Mouse (Mus musculus): ENCODE data around the gene Spaca4. TPM values are rescaled to one million over a fixed set of nuclear protein-coding genes. Genes with fewer than 3 reads are reported as not detected.

Gene Spaca4
- total and polyA plus RNA-seq, 3 experiments = not detected

- Histone ChIP-seq H3K36me3 (ENCODE audit: control insufficient read depth, insufficient read depth, low read length) (no peaks in the 10 kb centered on the region), H3K79me2 (replicated peaks; ENCODE audit: control insufficient read depth, insufficient read depth, low read length) (no peaks in the 10 kb centered on the region), H3K4me3 (no peak overlapping the region), H3K27me3 (ENCODE audit: control insufficient read depth, insufficient read depth, low read length) (no peaks in the 10 kb centered on the region), H3K4me1 (ENCODE audit: control insufficient read depth, insufficient read depth, low read length) (no peaks in the 10 kb centered on the region), H3K27ac (no peak overlapping the region), H3K9ac (ENCODE audit: low read depth, low read length) (no peak overlapping the region)
- no peak for TF ChIP-seq CTCF (IDR thresholded peaks at IDR 0.05)
- TF ChIP-seq POLR2A (IDR thresholded peaks at IDR 0.05; ENCODE audit: insufficient read depth, low read depth, low read length) = no peak
- TF ChIP-seq EP300 (IDR thresholded peaks at IDR 0.05; ENCODE audit: insufficient read depth, low read depth, low read length) = no peak
- no peak for DNase-seq
- WGBS = 37% methylated on average over 8 of the region's 8 CpGs
- intact Hi-C loops (cut with DNase I) = no loop called here
These were observed 40.4 kb upstream of the Spaca4 start for GRCm38 (mm10) chr7:45765995-45766394.

- peaks cover 9% of the 10 kb centered on the region for H3K27me3 ChIP-seq (ENCODE audit: control insufficient read depth, insufficient read depth, low read length)
- no peak for TF ChIP-seq EP300 (IDR thresholded peaks at IDR 0.05; ENCODE audit: insufficient read depth, low read depth, low read length)
- TF ChIP-seq POLR2A (IDR thresholded peaks at IDR 0.05; ENCODE audit: insufficient read depth, low read depth, low read length) = no peak
- no peak for TF ChIP-seq CTCF (IDR thresholded peaks at IDR 0.05)
- no peak overlapping the region for H3K27ac ChIP-seq
- WGBS = 58% methylated on average over 5 of the region's 5 CpGs
- no peaks in the 10 kb centered on the region for H3K79me2 ChIP-seq (replicated peaks; ENCODE audit: control insufficient read depth, insufficient read depth, low read length)
- no peak for DNase-seq
- H3K9ac ChIP-seq (ENCODE audit: low read depth, low read length) = no peak overlapping the region
- H3K36me3 ChIP-seq (ENCODE audit: control insufficient read depth, insufficient read depth, low read length) = no peaks in the 10 kb centered on the region
- intact Hi-C loops (cut with DNase I) = no loop called here
- no peak overlapping the region for H3K4me3 ChIP-seq
- H3K4me1 ChIP-seq (ENCODE audit: control insufficient read depth, insufficient read depth, low read length) = no peaks in the 10 kb centered on the region; the same call in 1 of the 2 replicates
These were observed 34.5 kb upstream of the Spaca4 start for GRCm38 (mm10) chr7:45760151-45760550.

GRCm38 (mm10) chr7:45759400-45759799 lies 33.8 kb upstream of the Spaca4 start:
- no peak overlapping the region for H3K9ac ChIP-seq (ENCODE audit: low read depth, low read length)
- WGBS = 14% methylated on average over 27 of the region's 27 CpGs
- intact Hi-C loops (cut with DNase I) = no loop called here
- TF ChIP-seq POLR2A (IDR thresholded peaks at IDR 0.05; ENCODE audit: insufficient read depth, low read depth, low read length) (no peak), EP300 (IDR thresholded peaks at IDR 0.05; ENCODE audit: insufficient read depth, low read depth, low read length) (no peak), CTCF (IDR thresholded peaks at IDR 0.05) (no peak)
- no peak overlapping the region for H3K27ac ChIP-seq
- no peaks in the 10 kb centered on the region for H3K36me3 ChIP-seq (ENCODE audit: control insufficient read depth, insufficient read depth, low read length)
- H3K4me1 ChIP-seq (ENCODE audit: control insufficient read depth, insufficient read depth, low read length) = no peaks in the 10 kb centered on the region; the same call in 1 of the 2 replicates
- peaks cover 9% of the 10 kb centered on the region for H3K27me3 ChIP-seq (ENCODE audit: control insufficient read depth, insufficient read depth, low read length)
- H3K4me3 ChIP-seq = no peak overlapping the region
- DNase-seq = no peak
- H3K79me2 ChIP-seq (replicated peaks; ENCODE audit: control insufficient read depth, insufficient read depth, low read length) = no peaks in the 10 kb centered on the region

GRCm38 (mm10) chr7:45755703-45756102 lies 30.1 kb upstream of the Spaca4 start:
- TF ChIP-seq EP300 (IDR thresholded peaks at IDR 0.05; ENCODE audit: insufficient read depth, low read depth, low read length) (no peak), CTCF (IDR thresholded peaks at IDR 0.05) (no peak), POLR2A (IDR thresholded peaks at IDR 0.05; ENCODE audit: insufficient read depth, low read depth, low read length) (no peak)
- no peaks in the 10 kb centered on the region for H3K36me3 ChIP-seq (ENCODE audit: control insufficient read depth, insufficient read depth, low read length)
- no peaks in the 10 kb centered on the region for H3K79me2 ChIP-seq (replicated peaks; ENCODE audit: control insufficient read depth, insufficient read depth, low read length)
- no peak overlapping the region for H3K9ac ChIP-seq (ENCODE audit: low read depth, low read length)
- intact Hi-C loops (cut with DNase I) = no loop called here
- 62% methylated on average over 6 of the region's 6 CpGs for whole genome bisulfite sequencing
- H3K4me3 ChIP-seq = no peak overlapping the region
- H3K27me3 ChIP-seq (ENCODE audit: control insufficient read depth, insufficient read depth, low read length) = peaks cover 6% of the 10 kb centered on the region
- H3K4me1 ChIP-seq (ENCODE audit: control insufficient read depth, insufficient read depth, low read length) = no peaks in the 10 kb centered on the region; the same call in 1 of the 2 replicates
- no peak for DNase-seq
- no peak overlapping the region for H3K27ac ChIP-seq

DNA sequence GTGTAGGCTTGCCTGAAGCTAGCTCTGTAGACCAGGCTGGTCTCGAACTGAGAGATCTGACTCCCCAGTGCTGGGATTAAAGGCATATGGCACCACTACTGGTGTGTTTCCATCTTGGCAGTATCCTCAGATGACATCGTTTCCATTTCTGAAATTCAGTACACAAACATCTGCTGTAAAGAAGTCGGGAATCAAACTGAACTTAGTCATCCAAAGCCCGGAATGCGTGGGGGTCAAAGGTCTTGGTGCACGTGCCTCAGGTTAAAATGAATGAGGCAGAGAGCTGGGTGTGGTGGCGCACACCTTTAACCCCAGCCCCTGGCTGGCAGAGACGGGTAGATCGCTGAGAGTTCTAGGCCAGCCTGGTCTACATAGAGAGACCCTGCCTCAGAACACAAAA lies 24.5 kb upstream of the Spaca4 start:
- intact Hi-C loops (cut with DNase I) = no loop called here
- no peaks in the 10 kb centered on the region for H3K79me2 ChIP-seq (replicated peaks; ENCODE audit: control insufficient read depth, insufficient read depth, low read length)
- WGBS = 65% methylated on average over 9 of the region's 9 CpGs

DNA sequence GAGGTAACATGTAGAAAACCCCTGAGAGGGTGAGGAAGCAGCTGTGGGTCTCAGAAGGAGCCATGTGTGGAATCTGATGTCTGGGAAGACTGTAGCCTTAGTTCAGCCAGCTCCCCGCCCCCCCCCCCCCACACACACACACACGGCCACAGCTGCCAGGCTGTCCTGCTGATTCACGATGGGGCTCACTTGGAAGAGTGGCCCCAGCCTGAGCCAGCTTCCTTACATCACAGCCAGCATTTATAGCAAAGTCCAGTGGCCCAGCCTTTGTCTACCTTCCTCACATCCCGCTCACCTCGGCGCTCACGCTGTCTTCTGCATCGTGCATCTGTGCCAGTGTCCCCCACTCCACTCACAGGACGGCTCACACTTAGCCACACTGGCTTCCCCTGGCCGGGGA lies 23.8 kb upstream of the Spaca4 start:
- Histone ChIP-seq H3K4me1 (ENCODE audit: control insufficient read depth, insufficient read depth, low read length) (peaks cover 2% of the 10 kb centered on the region; the same call in 1 of the 2 replicates), H3K27ac (no peak overlapping the region), H3K4me3 (no peak overlapping the region), H3K79me2 (replicated peaks; ENCODE audit: control insufficient read depth, insufficient read depth, low read length) (no peaks in the 10 kb centered on the region), H3K36me3 (ENCODE audit: control insufficient read depth, insufficient read depth, low read length) (no peaks in the 10 kb centered on the region), H3K27me3 (ENCODE audit: control insufficient read depth, insufficient read depth, low read length) (no peaks in the 10 kb centered on the region), H3K9ac (ENCODE audit: low read depth, low read length) (no peak overlapping the region)
- 36% methylated on average over 9 of the region's 10 CpGs for WGBS
- TF ChIP-seq POLR2A (IDR thresholded peaks at IDR 0.05; ENCODE audit: insufficient read depth, low read depth, low read length) = no peak
- TF ChIP-seq EP300 (IDR thresholded peaks at IDR 0.05; ENCODE audit: insufficient read depth, low read depth, low read length) = no peak
- TF ChIP-seq CTCF (IDR thresholded peaks at IDR 0.05) = no peak
- DNase-seq = no peak
- intact Hi-C loops (cut with DNase I) = no loop called here

More for the DNA sequence above, 24.5 kb upstream of the Spaca4 start:
- H3K4me3 ChIP-seq = no peak overlapping the region
- TF ChIP-seq EP300 (IDR thresholded peaks at IDR 0.05; ENCODE audit: insufficient read depth, low read depth, low read length) = no peak
- DNase-seq = no peak
- no peak overlapping the region for H3K27ac ChIP-seq
- H3K36me3 ChIP-seq (ENCODE audit: control insufficient read depth, insufficient read depth, low read length) = no peaks in the 10 kb centered on the region
- peaks cover 2% of the 10 kb centered on the region; the same call in 1 of the 2 replicates for H3K4me1 ChIP-seq (ENCODE audit: control insufficient read depth, insufficient read depth, low read length)
- no peaks in the 10 kb centered on the region for H3K27me3 ChIP-seq (ENCODE audit: control insufficient read depth, insufficient read depth, low read length)
- H3K9ac ChIP-seq (ENCODE audit: low read depth, low read length) = no peak overlapping the region

Measured in heart, adult 2 months (tissue).